Mouse (Mus musculus): ENCODE measurements around the gene Trmt10a.

DNA sequence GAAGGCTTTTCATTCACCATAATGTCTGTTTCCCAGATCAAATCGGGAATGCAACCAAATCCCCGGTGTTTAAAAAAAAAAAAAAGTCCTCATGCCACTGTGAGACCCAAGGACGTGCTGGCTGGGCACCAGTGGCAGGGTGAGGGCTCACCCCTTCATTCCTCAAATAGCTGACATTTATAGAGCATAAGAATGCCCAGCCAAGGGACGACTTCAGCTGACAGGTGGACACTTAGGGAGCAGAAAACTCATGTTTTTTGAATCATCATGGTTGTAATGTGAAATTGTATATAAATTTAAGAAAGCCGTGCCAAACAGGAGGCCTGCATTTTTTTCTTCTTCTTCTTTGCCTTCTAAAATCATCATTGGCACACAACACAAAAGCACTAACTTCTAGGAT, 38.2 kb upstream of the Trmt10a start:
- no peak for TF ChIP-seq POLR2A (IDR thresholded peaks at IDR 0.05; ENCODE audit: low read depth, low read length)
- no peak for TF ChIP-seq CTCF (IDR thresholded peaks at IDR 0.05; ENCODE audit: extremely low read depth, insufficient read length, insufficient replicate concordance, low read depth, low read length)

All from small intestine, adult 2 months (tissue).